Mouse (Mus musculus) thymus, postnatal 4 days (tissue): ENCODE measurements at regions not wholly inside any gene's neighbourhood (a gene's known extent, or its start where the extent isn't known, plus 50 kb on each side); places are given as distances from the start of the nearest gene placed in this dataset.

Experiments used
- DNase-seq: peaks from one replicate; pipeline ENCODE4 v3.0.0; 2021

GRCm38 (mm10) chr12:119026311-119026710 lies 60.1 kb upstream of the Abcb5 start:
- DNase-seq, result peak; percentile 59

- no peak for DNase-seq
Observed at GRCm38 (mm10) chr12:119024063-119024462, 57.8 kb upstream of the Abcb5 start.
